Mouse (Mus musculus): ENCODE measurements around the gene Loxl4. TPM values are rescaled to one million over a fixed set of nuclear protein-coding genes. Genes with fewer than 3 reads are reported as not detected.

Gene Loxl4
- polyA plus RNA-seq (2012; rRNA removed) = 0.03 TPM in 2 replicates

DNA sequence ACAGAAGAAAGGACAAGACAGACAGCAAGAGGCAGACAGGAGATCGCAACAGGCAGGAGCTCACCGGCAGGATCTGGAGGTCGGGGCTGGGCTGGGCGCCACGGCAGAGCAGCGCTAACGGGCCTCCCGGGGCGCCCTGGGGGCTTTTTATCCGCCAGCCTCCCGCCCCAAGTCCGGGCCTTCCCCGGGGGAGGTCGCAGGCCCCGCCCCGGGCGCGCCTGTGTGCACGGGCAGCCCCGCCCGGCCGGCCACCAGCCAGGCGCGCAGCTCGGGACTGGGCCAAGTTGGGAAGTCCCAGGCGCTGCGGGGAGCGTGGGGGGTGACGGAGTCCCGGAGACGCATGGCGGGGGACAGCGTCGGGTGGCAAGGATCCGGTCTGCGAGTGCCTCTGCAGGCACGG lies at the start of gene Loxl4:
Gene Loxl4, minus strand, starts transcription at position 160 of the 400 bp plus-strand sequence.

Other genes starting within 250 kb of the Loxl4 start
- 0.02 and 0.06 TPM in 2 replicates for gene Crtac1, start 181.0 kb downstream of the Loxl4 start, polyA plus RNA-seq (2012; rRNA removed)
- 8.2 and 8.3 TPM in 2 replicates for gene R3hcc1l, start 94.1 kb downstream of the Loxl4 start, polyA plus RNA-seq (2012; rRNA removed)
- 2.4 and 3.1 TPM in 2 replicates for gene Pyroxd2, start 140.0 kb upstream of the Loxl4 start, polyA plus RNA-seq (2012; rRNA removed)
- 4.8 and 5.8 TPM in 2 replicates for gene Hps1, start 167.2 kb upstream of the Loxl4 start, polyA plus RNA-seq (2012; rRNA removed)

Data from liver, embryonic 14 days (tissue).